Mouse (Mus musculus): ENCODE results near the gene Ccdc155. TPM values are rescaled to one million over a fixed set of nuclear protein-coding genes. Genes with fewer than 3 reads are reported as not detected.
"Not testable (repeated sequence)": the region's sequence is repeated elsewhere in the genome, so short reads cannot be mapped to it uniquely, and the experiment has no call there.

Ccdc155 gene
- total RNA-seq, 2 experiments from 2014 or later = 2.1 to 2.6 TPM

- DNase-seq = no peak
- intact Hi-C loops (cut with DNase I; ENCODE audit: low total_unique reads) = no loop called here
These were observed 51.1 kb downstream of the Ccdc155 start for GRCm38 (mm10) chr7:45153586-45153985.

DNA sequence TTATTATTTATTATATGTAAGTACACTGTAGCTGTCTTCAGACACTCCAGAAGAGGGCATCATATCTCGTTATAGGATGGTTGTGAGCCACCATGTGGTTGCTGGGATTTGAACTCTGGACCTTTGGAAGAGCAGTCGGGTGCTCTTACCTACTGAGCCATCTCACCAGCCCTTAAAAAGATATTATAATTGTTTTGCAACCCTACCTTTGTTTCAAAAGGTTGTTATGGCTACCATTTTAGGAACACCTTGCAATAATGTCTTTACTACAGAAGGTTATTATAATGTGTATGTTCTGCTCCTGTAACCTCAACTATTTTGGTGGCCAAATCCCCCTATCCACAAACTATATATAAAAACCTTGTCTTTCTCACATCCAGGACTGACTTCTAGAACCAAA lies 51.6 kb downstream of the Ccdc155 start:
- intact Hi-C loops (cut with DNase I; ENCODE audit: low total_unique reads); DNase-seq: not testable (repeated sequence)

GRCm38 (mm10) chr7:45151303-45151702 lies 53.4 kb downstream of the Ccdc155 start:
- intact Hi-C loops (cut with DNase I; ENCODE audit: low total_unique reads) = no loop called here
- DNase-seq = peak; percentile 52

DNA sequence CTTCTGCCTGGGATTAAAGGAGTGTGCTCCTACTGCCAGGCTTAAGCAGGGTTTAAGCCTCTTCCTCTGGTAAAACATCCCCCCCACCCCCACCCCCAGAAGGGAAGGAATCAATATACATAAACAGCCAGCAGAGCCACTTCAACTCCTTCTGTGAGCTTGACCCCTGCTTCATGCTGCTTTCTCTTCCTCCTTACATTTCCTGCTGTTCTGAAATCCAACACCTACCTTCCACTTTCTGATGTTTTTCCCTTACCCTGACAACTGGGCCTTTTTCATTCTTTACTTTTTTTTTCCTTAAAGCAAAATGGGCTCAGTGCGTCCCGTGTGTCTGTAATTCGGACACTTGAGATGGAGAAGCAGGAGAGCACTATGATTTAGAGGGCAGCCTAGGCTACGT lies 54.4 kb downstream of the Ccdc155 start:
- no peak for DNase-seq
- intact Hi-C loops (cut with DNase I; ENCODE audit: low total_unique reads) = no loop called here

- DNase-seq = peak; percentile 36
- intact Hi-C loops (cut with DNase I; ENCODE audit: low total_unique reads) = no loop called here
These were observed 55.1 kb downstream of the Ccdc155 start for GRCm38 (mm10) chr7:45149545-45149944.

GRCm38 (mm10) chr7:45148534-45149098 lies 56.1 kb downstream of the Ccdc155 start:
- no peak for DNase-seq
- intact Hi-C loops (cut with DNase I; ENCODE audit: low total_unique reads) = no loop called here

DNA sequence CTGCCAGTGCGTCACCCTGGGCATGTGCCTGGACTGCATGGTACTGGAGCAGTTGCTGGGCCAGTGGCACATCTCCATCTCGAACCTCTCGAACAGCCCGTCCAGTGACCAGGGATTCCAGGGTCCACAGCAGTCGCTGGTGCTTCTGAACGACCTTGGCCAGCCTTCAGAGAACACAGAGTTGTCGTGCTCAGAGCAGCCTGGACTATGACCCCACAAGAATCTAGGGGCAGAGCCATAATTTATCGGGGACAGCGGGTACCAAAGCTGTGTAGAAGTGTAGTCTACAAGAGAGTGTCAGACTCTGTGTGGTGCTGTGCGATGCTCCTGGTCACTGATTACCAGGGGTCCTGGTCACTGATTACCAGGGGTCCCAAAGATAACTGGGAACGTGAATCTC lies 56.8 kb downstream of the Ccdc155 start:
- intact Hi-C loops (cut with DNase I; ENCODE audit: low total_unique reads) = no loop called here
- no peak for DNase-seq

GRCm38 (mm10) chr7:45147267-45147666 lies 57.4 kb downstream of the Ccdc155 start:
- intact Hi-C loops (cut with DNase I; ENCODE audit: low total_unique reads) = no loop called here
- DNase-seq = no peak

GRCm38 (mm10) chr7:45145460-45145859 lies 59.2 kb downstream of the Ccdc155 start:
- intact Hi-C loops (cut with DNase I; ENCODE audit: low total_unique reads) = no loop called here
- DNase-seq = no peak

GRCm38 (mm10) chr7:45144368-45145174 lies 60.1 kb downstream of the Ccdc155 start:
- intact Hi-C loops (cut with DNase I; ENCODE audit: low total_unique reads) = no loop called here
- DNase-seq = no peak

- intact Hi-C loops (cut with DNase I; ENCODE audit: low total_unique reads) = no loop called here
- no peak for DNase-seq
These were observed 62.8 kb downstream of the Ccdc155 start for GRCm38 (mm10) chr7:45141914-45142313.

DNA sequence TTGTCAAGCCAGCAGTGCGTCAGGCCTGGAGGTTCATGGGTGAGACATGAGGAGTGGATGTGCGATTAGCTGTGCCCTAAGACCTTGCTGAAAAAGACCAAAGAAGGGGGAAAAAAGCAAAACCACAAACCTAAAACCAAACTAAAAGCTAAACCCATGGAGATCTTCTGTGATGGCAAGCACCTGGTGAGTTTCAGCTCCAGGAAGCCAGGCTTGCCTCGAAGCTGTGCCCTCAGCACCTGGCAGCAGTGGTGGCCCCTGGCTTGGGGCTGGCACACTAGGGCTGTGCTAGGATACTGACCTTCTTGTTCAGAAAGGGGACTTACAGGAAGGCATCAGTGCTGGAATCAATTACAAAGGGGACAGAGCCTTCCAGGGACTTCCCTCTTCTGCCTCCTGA lies 63.4 kb downstream of the Ccdc155 start:
- DNase-seq = no peak
- intact Hi-C loops (cut with DNase I; ENCODE audit: low total_unique reads) = no loop called here

- intact Hi-C loops (cut with DNase I; ENCODE audit: low total_unique reads) = no loop called here
These were observed 64.6 kb downstream of the Ccdc155 start for GRCm38 (mm10) chr7:45139904-45140723.

GRCm38 (mm10) chr7:45138403-45138802 lies 66.3 kb downstream of the Ccdc155 start:
- intact Hi-C loops (cut with DNase I; ENCODE audit: low total_unique reads) = no loop called here
- DNase-seq = no peak

More at GRCm38 (mm10) chr7:45139904-45140723, 64.6 kb downstream of the Ccdc155 start:
- DNase-seq = no peak

DNA sequence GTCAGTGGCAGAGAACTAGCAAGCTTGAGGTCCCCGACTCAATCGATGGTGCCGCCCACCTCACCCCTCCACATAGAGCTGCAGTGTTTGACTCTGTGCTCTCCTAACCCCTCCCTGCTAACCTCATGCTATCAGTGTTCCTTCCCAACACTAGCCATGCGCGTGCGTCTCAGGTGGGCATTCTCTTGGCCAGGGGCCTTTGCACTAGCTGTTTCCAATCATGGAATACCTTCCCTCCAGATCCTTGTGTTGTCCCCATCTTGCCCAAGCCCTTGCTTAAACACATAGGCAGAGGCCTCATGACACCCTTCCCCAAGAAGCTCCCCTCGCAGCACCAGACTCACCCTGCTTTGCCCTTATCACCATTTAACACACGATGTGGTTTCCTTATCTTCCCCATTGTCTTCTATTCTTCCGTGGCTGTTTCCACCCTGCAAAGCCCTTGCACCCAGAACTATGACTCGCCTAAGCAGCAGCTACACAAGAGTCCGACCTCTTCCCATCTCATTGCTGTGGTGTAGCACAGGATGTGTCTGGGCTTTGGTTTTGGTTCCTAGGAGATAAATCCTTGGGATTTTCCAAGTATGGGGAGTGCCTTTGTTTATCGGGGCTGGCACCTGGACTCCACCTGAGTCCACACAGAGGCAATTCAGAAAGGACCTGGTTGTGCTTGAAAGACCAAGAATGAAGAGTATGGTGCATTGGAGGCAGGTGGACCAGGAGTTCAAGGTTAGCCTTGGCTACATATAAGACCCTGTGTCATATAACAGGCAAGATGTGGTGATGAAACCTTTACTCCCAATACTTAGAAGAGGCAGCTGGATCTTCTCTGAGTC lies 67.3 kb downstream of the Ccdc155 start:
- intact Hi-C loops (cut with DNase I; ENCODE audit: low total_unique reads) = loop anchor here (2.0 kb wide), 1 partner anchor 59 kb away; no protein-coding TSS in a partner anchor
- no peak for DNase-seq

DNA sequence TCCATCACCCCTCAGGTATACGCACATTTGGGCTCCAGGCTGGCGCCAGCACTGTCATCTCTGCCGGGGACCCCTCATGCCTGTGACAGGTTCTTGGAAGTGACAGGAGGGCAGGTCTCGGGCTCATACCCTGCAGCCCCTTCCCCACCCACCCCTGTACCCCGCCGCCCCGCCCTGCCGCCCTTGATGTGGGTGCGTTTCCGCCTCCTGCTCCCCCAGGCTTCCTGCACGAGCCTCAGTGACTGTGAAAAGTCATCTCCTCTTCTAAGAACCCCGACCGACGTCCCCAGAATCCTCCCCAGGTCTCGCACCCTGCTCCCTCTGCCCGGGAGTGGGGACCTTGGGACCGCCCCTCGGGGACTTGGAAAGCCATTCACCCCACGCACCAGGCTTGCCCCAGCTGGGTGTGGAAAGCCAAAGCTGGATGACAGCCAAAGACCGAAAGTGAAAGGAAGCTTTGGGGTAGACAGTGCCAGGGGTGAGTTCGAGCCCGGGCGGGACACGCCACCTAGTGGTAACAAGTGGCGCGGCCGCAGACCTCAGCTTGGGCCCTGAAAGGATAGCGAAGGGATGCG lies 68.6 kb downstream of the Ccdc155 start, which contains the start of the genes Gm45713 and Flt3l:
Gene Gm45713 (minus strand): TSS at position 239 of the 575 bp plus-strand sequence.
Gene Flt3l (minus strand): TSS at position 440 of the 575 bp plus-strand sequence.
- intact Hi-C loops (cut with DNase I; ENCODE audit: low total_unique reads) = loop anchor here (2.0 kb wide), 1 partner anchor 57 kb away; no protein-coding TSS in a partner anchor
- DNase-seq = peak; percentile 92

GRCm38 (mm10) chr7:45135370-45135769 lies 69.3 kb downstream of the Ccdc155 start:
- intact Hi-C loops (cut with DNase I; ENCODE audit: low total_unique reads) = no loop called here

DNA sequence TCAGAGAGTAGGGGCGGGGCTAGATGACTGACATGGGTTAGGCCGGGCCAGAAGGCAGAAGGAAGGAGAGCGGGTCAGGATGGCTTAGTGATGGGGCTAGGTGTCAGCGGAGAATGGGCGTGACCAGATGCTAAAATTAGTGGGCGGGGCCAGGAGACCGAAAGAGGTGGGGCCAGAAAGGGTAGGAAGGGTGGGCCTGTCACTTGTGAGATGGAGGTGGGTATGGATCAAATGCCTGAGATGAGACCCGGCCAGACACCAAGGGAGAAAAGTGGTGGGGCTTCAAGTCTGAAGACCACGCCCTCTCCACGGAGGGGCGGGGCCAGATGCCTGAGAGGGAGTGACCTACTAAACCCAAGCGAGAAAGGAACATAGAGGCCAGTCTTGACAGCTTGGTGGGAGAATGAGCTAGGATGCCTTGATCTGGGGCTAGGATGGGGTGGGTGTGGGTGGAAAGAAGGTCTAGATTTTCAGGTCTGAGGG lies 70.1 kb downstream of the Ccdc155 start:
- intact Hi-C loops (cut with DNase I; ENCODE audit: low total_unique reads) = no loop called here

More at GRCm38 (mm10) chr7:45135370-45135769, 69.3 kb downstream of the Ccdc155 start:
- DNase-seq = no peak

More for the DNA sequence above, 70.1 kb downstream of the Ccdc155 start:
- no peak for DNase-seq

All from gastrocnemius, postnatal 14 days (tissue).